Mouse (Mus musculus): ENCODE results near the gene Pak7.

The Pak7 gene

GRCm38 (mm10) chr2:136175030-136175429 lies 212.7 kb downstream of the Pak7 start:
- DNase-seq (ENCODE audit: low read depth), result no peak

- no peak for DNase-seq (ENCODE audit: low read depth)
These were observed 237.0 kb downstream of the Pak7 start for GRCm38 (mm10) chr2:136150752-136151151.

DNA sequence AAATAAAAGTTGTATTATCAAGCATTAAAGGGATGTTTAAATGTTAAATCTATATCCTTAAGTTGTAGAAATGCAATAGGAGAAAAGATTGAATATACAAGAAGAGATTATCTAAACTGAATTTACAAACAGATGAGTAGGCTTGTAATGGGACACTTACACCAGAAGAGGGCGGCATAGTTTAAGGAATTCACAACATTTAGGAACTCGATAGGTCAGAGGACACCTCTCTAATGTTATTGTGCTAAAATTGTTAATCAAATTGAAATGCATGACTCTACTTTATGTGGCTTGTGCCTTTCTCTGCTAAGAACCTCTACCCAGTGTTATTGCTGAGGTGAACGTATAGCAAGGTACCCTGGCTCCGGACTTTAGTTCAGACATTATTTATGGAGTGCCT lies 238.2 kb downstream of the Pak7 start:
- DNase-seq (ENCODE audit: low read depth), result peak; percentile 14

DNA sequence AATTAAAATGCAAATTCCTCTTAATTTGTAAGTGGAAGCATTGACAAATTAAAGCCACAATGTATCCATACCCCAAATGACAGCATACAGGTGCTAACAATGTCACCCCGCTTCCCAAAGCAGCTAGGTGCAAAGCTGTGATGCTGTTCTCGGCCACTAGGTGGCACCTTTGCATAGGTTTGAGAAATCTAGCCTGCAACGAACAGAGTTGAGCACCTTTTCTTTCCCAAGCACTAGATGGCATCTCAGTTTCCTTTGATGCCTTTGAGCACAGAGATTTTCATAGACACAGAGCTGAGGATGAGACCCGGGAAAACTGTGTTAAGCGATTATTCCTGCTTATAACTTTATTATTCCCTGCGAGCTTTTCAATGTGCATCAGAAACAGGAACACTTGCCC lies 238.8 kb downstream of the Pak7 start:
- DNase-seq (ENCODE audit: low read depth), result peak; percentile 66

DNA sequence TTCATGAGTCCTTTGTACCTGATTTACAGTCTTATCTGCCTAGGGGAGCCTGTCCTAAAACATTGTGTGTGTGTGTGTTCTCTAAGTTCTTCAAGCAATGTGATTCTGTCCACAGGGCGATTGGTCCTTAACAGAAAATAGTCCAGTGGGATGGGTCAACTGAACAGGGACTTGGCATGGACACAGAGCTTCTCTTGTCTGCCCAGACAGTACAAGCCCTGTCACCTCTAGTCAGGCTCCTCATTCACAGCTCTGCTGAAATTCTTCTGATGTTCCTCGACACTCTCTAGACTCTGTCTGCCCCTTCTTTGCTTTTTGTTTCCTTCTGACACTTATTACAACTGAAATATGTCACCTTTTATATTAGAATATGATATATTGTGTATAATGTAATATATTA lies 247.0 kb downstream of the Pak7 start:
- DNase-seq (ENCODE audit: low read depth), result no peak

- DNase-seq (ENCODE audit: low read depth), result peak; percentile 16
These were observed 248.4 kb downstream of the Pak7 start for GRCm38 (mm10) chr2:136139159-136140069.

- DNase-seq (ENCODE audit: low read depth), result no peak
These were observed 249.3 kb downstream of the Pak7 start for GRCm38 (mm10) chr2:136138451-136138850.

DNA sequence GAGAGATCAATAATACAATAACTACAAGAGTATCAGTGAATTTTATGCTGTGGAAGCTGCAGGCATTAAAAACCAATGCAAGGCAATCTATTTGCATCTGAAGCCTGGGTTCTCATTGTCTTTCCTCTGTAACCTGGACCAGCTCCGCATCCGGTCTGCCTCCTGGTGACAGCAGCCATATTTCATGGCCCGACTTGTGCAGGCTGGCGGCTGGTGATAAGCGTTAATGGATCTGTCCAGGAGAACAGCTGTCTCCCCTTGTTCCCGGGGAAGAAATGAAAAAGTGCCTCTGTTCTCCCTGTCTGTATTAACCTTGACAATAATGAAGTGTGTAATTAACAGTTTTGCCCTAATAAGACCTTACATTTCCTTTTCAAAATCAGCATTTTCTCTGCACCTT lies 265.9 kb downstream of the Pak7 start:
- DNase-seq (ENCODE audit: low read depth), result no peak

DNA sequence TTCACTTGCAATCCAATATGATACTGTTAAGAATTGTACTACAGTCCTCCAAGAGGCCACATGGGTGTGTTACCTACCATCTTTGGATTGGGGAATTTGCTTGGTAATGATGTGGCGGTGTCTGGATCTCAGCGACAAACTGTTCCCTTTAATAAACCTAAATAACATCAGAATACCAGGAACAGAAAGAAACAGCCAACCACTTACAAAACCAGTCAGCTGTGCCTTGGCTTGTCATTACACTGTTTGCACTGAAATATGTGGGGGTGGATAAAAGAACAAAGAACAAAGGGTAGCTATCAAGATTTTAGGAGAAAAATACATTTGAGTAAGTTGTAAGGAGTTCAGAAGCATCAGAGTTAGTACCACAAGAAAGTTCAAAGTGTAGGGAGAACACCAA lies 269.8 kb downstream of the Pak7 start:
- no peak for DNase-seq (ENCODE audit: low read depth)

DNA sequence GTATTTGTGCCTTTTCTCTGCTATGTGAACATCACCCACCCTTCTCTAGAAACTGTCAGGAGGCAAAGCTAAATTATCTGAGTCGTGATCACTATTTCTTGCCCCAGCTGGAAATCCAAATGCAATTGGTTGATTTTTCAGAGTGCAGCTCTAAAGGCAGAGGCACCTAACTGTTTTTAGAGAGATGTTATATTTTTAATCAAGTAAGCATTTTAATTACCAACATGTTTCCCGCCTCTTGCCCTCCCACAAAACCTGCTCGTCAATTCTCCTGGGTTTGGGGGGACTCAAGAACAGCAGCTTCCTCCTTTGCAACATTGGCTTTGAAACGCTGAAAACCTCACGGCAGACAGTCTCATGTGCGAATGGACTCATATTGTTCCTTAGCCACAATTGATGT lies 274.4 kb downstream of the Pak7 start:
- no peak for DNase-seq (ENCODE audit: low read depth)

- no peak for DNase-seq (ENCODE audit: low read depth)
These were observed 278.8 kb downstream of the Pak7 start for GRCm38 (mm10) chr2:136109038-136109363.

GRCm38 (mm10) chr2:136108124-136109037 lies 279.4 kb downstream of the Pak7 start:
- DNase-seq (ENCODE audit: low read depth), result no peak

DNA sequence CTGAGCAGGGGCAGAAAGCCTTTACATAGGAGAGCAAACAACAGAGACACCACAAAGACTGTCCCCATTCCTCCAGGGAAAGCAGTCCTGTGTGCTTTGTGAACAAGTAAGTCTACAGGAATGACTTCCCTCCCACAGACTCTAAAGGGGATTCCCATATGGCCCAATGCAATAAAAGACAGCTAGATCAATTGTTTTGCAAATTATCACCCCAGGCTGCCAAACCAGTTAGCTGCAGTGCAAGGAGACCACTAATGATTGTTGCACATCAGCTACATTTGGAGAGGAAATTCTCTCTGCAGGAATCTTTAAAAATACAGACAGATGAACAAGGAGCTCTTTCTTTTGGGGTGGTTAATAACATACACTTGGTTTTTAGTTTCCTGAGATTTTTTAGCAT lies 280.2 kb downstream of the Pak7 start:
- DNase-seq (ENCODE audit: low read depth), result no peak

DNA sequence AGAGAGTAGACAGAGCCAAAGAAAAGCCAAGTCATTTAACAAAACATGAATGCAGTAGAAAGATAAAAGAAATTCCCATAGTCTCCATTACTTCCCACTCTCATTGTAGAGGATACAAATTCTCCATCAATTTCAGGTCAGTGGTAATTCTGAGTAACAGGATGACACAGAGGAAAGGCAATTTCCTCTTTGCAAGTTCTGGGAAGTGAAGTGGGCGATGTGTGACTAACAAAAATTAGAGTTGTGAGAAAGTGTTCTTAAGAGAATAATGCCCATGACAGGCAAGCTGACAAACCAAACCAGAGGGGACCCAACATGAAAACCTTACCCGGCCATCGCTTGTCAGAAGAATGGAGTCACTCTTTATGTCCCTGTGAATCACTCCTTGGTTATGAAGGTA lies 290.6 kb downstream of the Pak7 start:
- no peak for DNase-seq (ENCODE audit: low read depth)

- no peak for DNase-seq (ENCODE audit: low read depth)
These were observed 291.8 kb downstream of the Pak7 start for GRCm38 (mm10) chr2:136095978-136096377.

- no peak for DNase-seq (ENCODE audit: low read depth)
These were observed 323.4 kb downstream of the Pak7 start for GRCm38 (mm10) chr2:136064356-136064755.

- DNase-seq (ENCODE audit: low read depth), result no peak
These were observed 328.6 kb downstream of the Pak7 start for GRCm38 (mm10) chr2:136059029-136059669.

DNA sequence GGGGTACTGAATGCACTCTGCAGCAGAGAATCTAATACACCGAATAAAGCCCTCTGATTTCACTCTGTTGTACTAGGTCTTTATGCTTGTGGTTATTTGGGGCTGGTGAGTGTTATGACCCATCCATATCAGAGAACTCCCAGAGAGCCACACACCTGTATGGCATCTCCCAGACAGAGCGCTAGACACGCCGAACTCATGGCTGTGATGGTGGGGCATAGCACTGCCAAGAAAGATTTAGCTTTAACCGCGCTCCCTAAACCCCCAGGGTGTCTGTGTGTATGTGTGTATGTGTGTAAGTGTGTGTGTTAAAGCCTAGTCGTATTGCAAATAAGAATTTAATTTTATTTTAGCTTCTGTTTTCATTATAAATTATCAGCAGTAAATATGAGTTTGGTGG lies 329.4 kb downstream of the Pak7 start:
- no peak for DNase-seq (ENCODE audit: low read depth)

- no peak for DNase-seq (ENCODE audit: low read depth)
These were observed 329.9 kb downstream of the Pak7 start for GRCm38 (mm10) chr2:136057861-136058331.

DNA sequence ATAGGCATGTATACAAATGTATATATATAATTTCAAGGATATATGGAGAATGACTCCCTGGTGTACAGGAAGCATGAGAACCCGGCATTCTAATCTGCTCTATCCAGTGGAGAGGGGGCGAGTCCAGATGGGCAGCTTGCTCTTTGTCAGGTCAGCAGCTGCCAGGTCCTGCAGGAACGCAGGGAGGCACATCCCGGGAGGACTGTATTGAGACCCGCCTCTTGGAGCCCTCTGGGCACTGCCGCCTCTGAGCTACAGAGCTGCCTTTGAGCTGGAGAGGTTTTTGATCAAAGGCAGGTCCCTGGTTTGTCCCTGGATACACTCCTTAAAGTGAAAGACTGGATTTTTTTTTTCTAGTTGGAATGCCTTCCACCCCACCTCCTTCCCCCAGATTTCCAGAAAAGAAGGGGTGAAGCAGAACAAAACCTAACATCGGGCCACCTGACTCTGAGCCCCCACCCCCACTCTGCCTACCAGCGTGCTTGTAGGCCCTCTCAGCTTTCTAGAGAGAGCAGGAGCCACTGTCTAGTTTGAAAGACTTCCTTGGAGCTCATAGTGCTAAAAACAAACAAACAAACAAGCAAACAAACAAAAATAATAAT lies 336.0 kb downstream of the Pak7 start, which contains the start of gene Lamp5:
TSS of gene Lamp5 (plus strand) at position 552 of the 602 bp plus-strand sequence.
- DNase-seq (ENCODE audit: low read depth), result no peak

DNA sequence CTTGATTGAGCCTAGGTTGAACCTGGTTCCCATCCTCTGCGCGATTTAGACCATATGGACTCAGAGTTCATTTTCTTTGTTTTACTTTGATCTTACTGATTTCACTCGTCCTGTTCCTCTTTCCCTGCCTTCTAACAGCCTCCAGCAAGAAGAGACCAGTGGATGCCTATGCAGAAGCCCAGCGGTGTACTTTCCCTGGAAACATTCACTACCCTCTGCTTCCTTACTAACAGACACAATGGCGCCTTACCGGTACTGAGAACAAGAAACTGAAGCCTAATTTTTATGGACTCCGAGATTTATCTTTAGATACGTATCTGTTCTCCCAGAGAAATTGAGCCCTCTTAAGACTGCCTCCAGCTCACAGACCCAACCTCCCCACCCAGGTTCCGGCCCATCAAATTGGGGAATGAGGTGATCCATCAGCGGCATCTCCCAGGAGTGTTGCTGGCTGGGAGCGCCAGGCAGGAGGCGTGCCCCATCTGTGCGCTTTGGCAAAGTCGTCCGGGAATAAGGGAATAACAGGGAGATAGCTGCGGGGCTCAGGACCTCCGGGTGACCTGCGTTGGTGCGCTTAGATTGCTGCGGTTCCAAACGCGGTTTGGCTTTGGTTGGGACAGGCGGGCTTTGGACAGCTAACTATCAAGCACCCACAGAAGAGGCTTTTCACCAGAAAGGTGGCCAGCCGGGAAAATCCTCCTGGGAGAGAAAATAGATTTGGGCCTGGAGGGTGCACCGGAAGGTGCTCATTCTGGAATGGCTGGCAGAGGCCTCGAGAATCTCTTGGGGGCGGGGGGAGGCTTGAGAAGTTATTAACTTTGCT lies 336.8 kb downstream of the Pak7 start:
- DNase-seq (ENCODE audit: low read depth), result no peak

Data from induced T-regulatory cell, adult 2 months (primary cell).